Mouse (Mus musculus) MEL (cell line): ENCODE measurements around the gene Zfp811. TPM values are rescaled to one million over a fixed set of nuclear protein-coding genes. Genes with fewer than 3 reads are reported as not detected.

ENCODE experiments used
- DNase-seq: peaks from one replicate; pipeline ENCODE4 v3.0.0; 2011; ENCODE audit warnings: low read depth, low spot score
- H3K27ac ChIP-seq: 2 replicates; pipeline ENCODE4 v1.5.1; 2012; ENCODE audit warnings: low read depth, mild to moderate bottlenecking, control low read depth, low read length, moderate library complexity; ENCODE audit not compliant: control insufficient read depth
- H3K27me3 ChIP-seq, 2 experiments: fragments of 150-350 bp in 1 of 2; sonication (generic) in 1 of 2; 2 replicates each; pipeline ENCODE4 v1.6.1; 2012; ENCODE audit warnings: low read length in 2 of 2, mild to moderate bottlenecking in 2 of 2, improper control_type of control experiment in 1 of 2, moderate library complexity in 1 of 2; ENCODE audit not compliant: insufficient read depth in 2 of 2, control insufficient read depth in 1 of 2
- H3K36me3 ChIP-seq, 2 experiments: 2 replicates each; pipeline ENCODE4 v1.6.1; 2012 to 2014; ENCODE audit warnings: low read length in 2 of 2, improper control_type of control experiment in 1 of 2, inconsistent platforms in 1 of 2, mild to moderate bottlenecking in 1 of 2; ENCODE audit not compliant: insufficient read depth in 2 of 2, control insufficient read depth in 1 of 2
- H3K4me1 ChIP-seq, 2 experiments: fragments of 150-350 bp in 1 of 2; sonication (generic) in 1 of 2; 2 replicates each; pipeline ENCODE4 v1.6.1; 2012; ENCODE audit warnings: low read length in 2 of 2, improper control_type of control experiment in 1 of 2, mild to moderate bottlenecking in 1 of 2; ENCODE audit not compliant: insufficient read depth in 2 of 2, control insufficient read depth in 1 of 2
- H3K4me3 ChIP-seq, 2 experiments: fragments of 150-350 bp in 1 of 2; sonication (generic) in 1 of 2; 2 replicates each; pipeline ENCODE4 v1.5.1; 2012; ENCODE audit warnings: low read depth in 2 of 2, low read length in 2 of 2, mild to moderate bottlenecking in 2 of 2, moderate library complexity in 2 of 2, control low read depth in 1 of 2, improper control_type of control experiment in 1 of 2; ENCODE audit not compliant: control insufficient read depth in 1 of 2, insufficient read depth in 1 of 2
- H3K79me2 ChIP-seq: 2 replicates; pipeline ENCODE4 v1.6.1; 2012; ENCODE audit warnings: mild to moderate bottlenecking, low read length, moderate library complexity; ENCODE audit not compliant: control insufficient read depth, poor library complexity, insufficient read depth
- H3K9ac ChIP-seq: 2 replicates; pipeline ENCODE4 v1.6.1; 2012; ENCODE audit warnings: low read depth, mild to moderate bottlenecking, control low read depth, low read length, moderate library complexity; ENCODE audit not compliant: control insufficient read depth, poor library complexity, severe bottlenecking
- H3K9me3 ChIP-seq: fragments of 150-350 bp; sonication (generic); replicated peaks from 2 replicates; pipeline ENCODE4 v1.6.1; 2012; ENCODE audit warnings: mild to moderate bottlenecking, low read length, improper control_type of control experiment, moderate library complexity; ENCODE audit not compliant: insufficient read depth
- CTCF ChIP-seq, 3 experiments: IDR thresholded peaks in 2 of 3; conservative IDR thresholded peaks in 1 of 3; 2 replicates each; pipeline ENCODE4 v1.5.1; 2011 to 2012; ENCODE audit warnings: low read length in 3 of 3, low read depth in 2 of 3, mild to moderate bottlenecking in 2 of 3, improper control_type of control experiment in 1 of 3, inconsistent platforms in 1 of 3, mixed read lengths in 1 of 3, moderate library complexity in 1 of 3; ENCODE audit not compliant: control insufficient read depth in 1 of 3, insufficient read depth in 1 of 3, poor library complexity in 1 of 3, severe bottlenecking in 1 of 3
- E2F4 ChIP-seq: IDR thresholded peaks from 2 replicates; pipeline ENCODE4 v1.6.1; 2011; ENCODE audit warnings: low read depth, low read length, improper control_type of control experiment, borderline replicate concordance
- ELF1 ChIP-seq: IDR thresholded peaks from 2 replicates; pipeline ENCODE4 v1.6.1; 2014; ENCODE audit warnings: low read depth, mild to moderate bottlenecking, inconsistent platforms, low read length, improper control_type of control experiment, moderate library complexity
- GABPA ChIP-seq: IDR thresholded peaks from 2 replicates; pipeline ENCODE4 v1.6.1; 2012; ENCODE audit warnings: low read depth, mild to moderate bottlenecking, inconsistent platforms, low read length, improper control_type of control experiment, moderate library complexity
- HCFC1 ChIP-seq: IDR thresholded peaks from 2 replicates; pipeline ENCODE4 v1.6.1; 2012; ENCODE audit warnings: low read depth, mild to moderate bottlenecking, inconsistent platforms, low read length, improper control_type of control experiment, moderate library complexity
- KAT2A ChIP-seq: conservative IDR thresholded peaks from 2 replicates; pipeline ENCODE4 v1.6.1; 2012; ENCODE audit warnings: low read depth, low read length, improper control_type of control experiment, inconsistent platforms
- MAFK ChIP-seq: IDR thresholded peaks from 2 replicates; pipeline ENCODE4 v1.6.1; 2011; ENCODE audit warnings: low read depth, mild to moderate bottlenecking, low read length, improper control_type of control experiment, borderline replicate concordance
- MAX ChIP-seq: IDR thresholded peaks from 2 replicates; pipeline ENCODE4 v1.6.1; 2011; ENCODE audit warnings: low read length, improper control_type of control experiment
- MEF2A ChIP-seq: IDR thresholded peaks from 2 replicates; pipeline ENCODE4 v1.6.1; 2014; ENCODE audit warnings: low read depth, mild to moderate bottlenecking, inconsistent platforms, low read length, improper control_type of control experiment; ENCODE audit not compliant: poor library complexity, insufficient replicate concordance, severe bottlenecking; ENCODE audit errors: extremely low read depth
- MXI1 ChIP-seq: IDR thresholded peaks from 2 replicates; pipeline ENCODE4 v1.6.1; 2011; ENCODE audit warnings: mild to moderate bottlenecking, low read depth, low read length, improper control_type of control experiment
- POLR2A ChIP-seq, 2 experiments: IDR thresholded peaks; 2 replicates each; pipeline ENCODE4 v1.6.1; 2011 to 2012; ENCODE audit warnings: low read length in 2 of 2, mild to moderate bottlenecking in 2 of 2, control low read depth in 1 of 2, improper control_type of control experiment in 1 of 2, low read depth in 1 of 2, moderate library complexity in 1 of 2; ENCODE audit not compliant: control insufficient read depth in 1 of 2, insufficient read depth in 1 of 2, poor library complexity in 1 of 2
- POLR2AphosphoS2 ChIP-seq: IDR thresholded peaks from 2 replicates; pipeline ENCODE4 v1.6.1; 2011; ENCODE audit warnings: low read length, improper control_type of control experiment
- POLR2AphosphoS5 ChIP-seq: IDR thresholded peaks from 2 replicates; pipeline ENCODE4 v1.6.1; 2012; ENCODE audit warnings: low read depth, borderline replicate concordance, mild to moderate bottlenecking, inconsistent platforms, low read length, moderate library complexity, mixed read lengths
- RAD21 ChIP-seq: IDR thresholded peaks from 2 replicates; pipeline ENCODE4 v1.6.1; 2011; ENCODE audit warnings: mild to moderate bottlenecking, low read depth, low read length, improper control_type of control experiment
- RCOR1 ChIP-seq: IDR thresholded peaks from 2 replicates; pipeline ENCODE4 v1.6.1; 2012; ENCODE audit warnings: low read depth, mild to moderate bottlenecking, inconsistent platforms, low read length, improper control_type of control experiment
- SIN3A ChIP-seq: IDR thresholded peaks from 2 replicates; pipeline ENCODE4 v1.6.1; 2012; ENCODE audit warnings: low read length, improper control_type of control experiment, inconsistent platforms
- SMC3 ChIP-seq: IDR thresholded peaks from 2 replicates; pipeline ENCODE4 v1.6.1; 2011; ENCODE audit warnings: low read depth, low read length, improper control_type of control experiment
- TAL1 ChIP-seq: IDR thresholded peaks from 2 replicates; pipeline ENCODE4 v1.6.1; 2012; ENCODE audit warnings: mild to moderate bottlenecking, inconsistent platforms, low read length, moderate library complexity, mixed read lengths
- TBP ChIP-seq: IDR thresholded peaks from 2 replicates; pipeline ENCODE4 v1.8.0; 2011; ENCODE audit warnings: low read depth, low read length, improper control_type of control experiment
- TCF12 ChIP-seq: IDR thresholded peaks from 2 replicates; pipeline ENCODE4 v1.6.1; 2014; ENCODE audit warnings: low read depth, mild to moderate bottlenecking, inconsistent platforms, low read length, improper control_type of control experiment, moderate library complexity
- ZC3H11A ChIP-seq: IDR thresholded peaks from 2 replicates; pipeline ENCODE4 v1.6.1; 2012; ENCODE audit warnings: low read depth, mild to moderate bottlenecking, inconsistent platforms, low read length, improper control_type of control experiment
- ZMIZ1 ChIP-seq: IDR thresholded peaks from 2 replicates; pipeline ENCODE4 v1.6.1; 2012; ENCODE audit warnings: low read depth, mild to moderate bottlenecking, inconsistent platforms, low read length, improper control_type of control experiment, moderate library complexity
- ZNF384 ChIP-seq: IDR thresholded peaks from 2 replicates; pipeline ENCODE4 v1.6.1; 2012; ENCODE audit warnings: low read depth, mild to moderate bottlenecking, inconsistent platforms, low read length, improper control_type of control experiment
- polyA plus RNA-seq, 2 experiments: library from polyadenylated mRNA; stranded (reverse) in 1 of 2; unstranded in 1 of 2; fragments of >175 nt in 1 of 2; fragments of >200 nt in 1 of 2; gene quantifications; 2 replicates each; pipeline versions ENCODE4 v1.2.1 to v1.2.4; 2012; ENCODE audit warnings: low replicate concordance in 2 of 2, low read depth in 1 of 2; ENCODE audit not compliant: insufficient read length in 2 of 2, insufficient read depth in 1 of 2, missing spikeins in 1 of 2
- total RNA-seq: library from RNA; depleted of rRNA; stranded (reverse); fragments of 300-350 nt; gene quantifications from 2 replicates; pipeline ENCODE4 v1.2.3, GENCODE M21; 2012

Gene Zfp811
- total and polyA plus RNA-seq, 3 experiments = not detected

- Histone ChIP-seq H3K36me3 (peaks cover 0 to 16% of the 10 kb centered on the region in 2 experiments; a peak in 2 of 4 replicates), H3K27ac (no peak overlapping the region), H3K4me3 (no peak overlapping the region), H3K4me1 (no peaks in the 10 kb centered on the region), H3K9ac (no peak overlapping the region), H3K79me2 (peaks cover 3% of the 10 kb centered on the region; the same call in 1 of the 2 replicates), H3K9me3 (no peaks in the 10 kb centered on the region), H3K27me3 (no peaks in the 10 kb centered on the region)
- TF ChIP-seq MAX (no peak), TAL1 (no peak), TCF12 (no peak), MEF2A (no peak), ZMIZ1 (no peak)
- DNase-seq = no peak
Observed at GRCm38 (mm10) chr17:32766422-32766821, 43.3 kb downstream of the Zfp811 start.

GRCm38 (mm10) chr17:32757331-32757730 is 52.4 kb downstream of the Zfp811 start:
- no peak for TF ChIP-seq POLR2AphosphoS2
- TF ChIP-seq ZC3H11A = no peak
- TF ChIP-seq RAD21 = no peak
- no peak for TF ChIP-seq SIN3A
- TF ChIP-seq POLR2AphosphoS5 = no peak
- TF ChIP-seq TBP = no peak
- TF ChIP-seq RCOR1 = no peak
- TF ChIP-seq ELF1 = no peak
- TF ChIP-seq GABPA = no peak
- TF ChIP-seq MXI1 = no peak
- no peak overlapping the region for H3K9ac ChIP-seq
- no peaks in the 10 kb centered on the region for H3K27me3 ChIP-seq
- DNase-seq = no peak
- 0 out of 4 replicates have a peak, but pooled peaks cover 0 to 3% of the 10 kb centered on the region in 2 experiments for H3K4me1 ChIP-seq
- H3K9me3 ChIP-seq = no peaks in the 10 kb centered on the region
- H3K27ac ChIP-seq = no peak overlapping the region
- no peak overlapping the region for H3K4me3 ChIP-seq
- no peaks in the 10 kb centered on the region for H3K79me2 ChIP-seq
- no peaks in the 10 kb centered on the region for H3K36me3 ChIP-seq

- no peak overlapping the region for H3K9ac ChIP-seq
- H3K27me3 ChIP-seq = peaks cover 0 to 3% of the 10 kb centered on the region in 2 experiments; a peak in 3 of 4 replicates
- no peak overlapping the region for H3K4me3 ChIP-seq
- no peaks in the 10 kb centered on the region for H3K9me3 ChIP-seq
- 0 out of 4 replicates have a peak, but pooled peaks cover 0 to 6% of the 10 kb centered on the region in 2 experiments for H3K4me1 ChIP-seq
- TF ChIP-seq RAD21 = no peak
- no peak for TF ChIP-seq GABPA
- TF ChIP-seq POLR2A (IDR thresholded peaks at IDR 0.05; ENCODE audit: control insufficient read depth in 1 of 2, insufficient read depth in 1 of 2, low read depth in 1 of 2, low read length in 2 of 2, poor library complexity in 1 of 2) = no peak
- no peak for TF ChIP-seq HCFC1
- no peak for TF ChIP-seq MXI1
- TF ChIP-seq KAT2A = no peak
- TF ChIP-seq ZNF384 = no peak
- TF ChIP-seq TBP = no peak
- TF ChIP-seq E2F4 = no peak
- TF ChIP-seq CTCF (IDR thresholded peaks at IDR 0.05 in 2 of 3, conservative IDR thresholded peaks at IDR 0.05 in 1 of 3; ENCODE audit: control insufficient read depth in 1 of 3, insufficient read depth in 1 of 3, low read depth in 2 of 3, low read length in 3 of 3, poor library complexity in 1 of 3, severe bottlenecking in 1 of 3) = no peak
- no peak for TF ChIP-seq RCOR1
- no peak for TF ChIP-seq MAFK
- no peak for TF ChIP-seq ELF1
- no peak for TF ChIP-seq SMC3
- TF ChIP-seq, all 39 proteins: peak for 0
- Histone ChIP-seq H3K27ac (no peak overlapping the region), H3K79me2 (no peaks in the 10 kb centered on the region), H3K36me3 (no peaks in the 10 kb centered on the region)
- no peak for DNase-seq
Observed at GRCm38 (mm10) chr17:32753634-32754033, 56.1 kb downstream of the Zfp811 start.
